Mouse (Mus musculus) testis, adult 2 months (tissue): Measurements from ENCODE around the gene Actl11.

Source experiments
- CTCF ChIP-seq: fragments of 200-500 bp; IDR thresholded peaks from 2 replicates; pipeline ENCODE4 v1.5.1; 2012; ENCODE audit warnings: low read depth, mild to moderate bottlenecking, inconsistent platforms, low read length, moderate library complexity; ENCODE audit not compliant: control insufficient read depth, insufficient read depth, insufficient replicate concordance
- POLR2A ChIP-seq: fragments of 200-500 bp; IDR thresholded peaks from 2 replicates; pipeline ENCODE4 v1.6.1; 2012; ENCODE audit warnings: low read depth, mild to moderate bottlenecking, inconsistent platforms, low read length, moderate library complexity; ENCODE audit not compliant: control insufficient read depth

DNA sequence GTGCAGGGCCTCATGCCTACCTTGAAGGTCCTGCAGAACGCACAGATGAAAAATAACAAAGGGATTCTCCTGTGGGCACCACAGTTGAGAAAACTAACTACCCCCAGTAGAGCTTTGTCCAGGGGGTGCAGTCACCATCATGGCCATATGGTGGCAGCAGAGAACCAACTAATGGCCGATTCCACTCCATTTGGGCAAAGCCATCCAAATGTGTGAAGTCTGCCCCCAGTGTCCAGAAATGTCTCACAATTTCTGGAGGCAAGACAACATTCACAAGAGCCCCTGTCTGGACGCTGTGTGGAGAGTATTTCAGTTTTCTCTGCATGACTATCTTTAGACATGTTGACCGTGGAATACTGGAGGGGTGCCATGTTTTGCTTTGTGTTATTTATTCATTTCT is 23.5 kb upstream of the Actl11 start:
- peak; percentile 82; the same call in 1 of the 2 replicates for TF ChIP-seq CTCF
- TF ChIP-seq POLR2A, result no peak
